Mouse (Mus musculus) heart, adult 2 months (tissue): ENCODE measurements at regions not wholly inside any gene's neighbourhood (a gene's known extent, or its start where the extent isn't known, plus 50 kb on each side); places are given as distances from the start of the nearest gene placed in this dataset.

ENCODE experiments used
- CTCF ChIP-seq: fragments of 200-600 bp; IDR thresholded peaks from 2 replicates; pipeline ENCODE4 v1.8.1; 2022; ENCODE audit warnings: antibody characterized with exemption, mild to moderate bottlenecking, moderate library complexity
- EP300 ChIP-seq: fragments of 200-500 bp; IDR thresholded peaks from 2 replicates; pipeline ENCODE4 v1.6.1; 2011; ENCODE audit warnings: low read depth, low read length, control low read depth; ENCODE audit not compliant: insufficient read depth
- POLR2A ChIP-seq: fragments of 200-500 bp; IDR thresholded peaks from 2 replicates; pipeline ENCODE4 v1.6.1; 2011; ENCODE audit warnings: mild to moderate bottlenecking, low read depth, low read length, control low read depth; ENCODE audit not compliant: insufficient read depth

DNA sequence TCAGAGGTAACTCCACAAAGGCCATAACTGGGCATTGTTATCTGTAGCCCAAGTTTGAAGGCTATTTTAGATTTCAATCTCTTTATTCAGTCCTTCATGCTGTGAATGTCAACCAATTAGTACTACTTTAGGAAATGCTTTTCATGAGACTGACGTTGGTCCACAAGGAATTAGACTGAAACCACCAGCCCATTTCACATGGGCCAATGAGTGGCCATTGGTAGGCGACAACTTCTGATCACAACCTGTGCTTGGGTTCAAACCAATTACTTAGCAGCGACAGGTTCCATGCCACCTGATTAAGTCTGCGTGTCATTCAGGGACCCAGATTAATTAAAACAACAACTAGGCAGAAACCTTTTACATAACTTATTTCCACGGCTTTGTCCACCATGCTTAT, 126.9 kb upstream of the Tenm3 start:
- TF ChIP-seq POLR2A (no peak), CTCF (no peak), EP300 (no peak)
